Mouse (Mus musculus) 416B (cell line): ENCODE data around the gene Nol11.
A peak's percentile ranks its signal among the peaks of the same experiment; 100 is the strongest.

ENCODE experiments used
- DNase-seq: peaks from one replicate; pipeline ENCODE4 v3.0.0; 2011; ENCODE audit warnings: low read depth

Gene Nol11

GRCm38 (mm10) chr11:107188565-107189552 is at the start of gene Nol11:
Gene Nol11 (minus strand): TSS chr11:107189381.
- DNase-seq, result peak; percentile 99

- no peak for DNase-seq
Measured at GRCm38 (mm10) chr11:107238506-107238905, 49.3 kb upstream of the Nol11 start.

- no peak for DNase-seq
Measured at GRCm38 (mm10) chr11:107237532-107237931, 48.4 kb upstream of the Nol11 start.

GRCm38 (mm10) chr11:107233252-107233890 is 44.2 kb upstream of the Nol11 start:
- no peak for DNase-seq

- DNase-seq, result no peak
Measured at GRCm38 (mm10) chr11:107230128-107230527, 40.9 kb upstream of the Nol11 start.

- DNase-seq, result no peak
Measured at GRCm38 (mm10) chr11:107226431-107226830, 37.2 kb upstream of the Nol11 start.

- peak; percentile 28 for DNase-seq
Measured at GRCm38 (mm10) chr11:107226013-107226412, 36.8 kb upstream of the Nol11 start.

- DNase-seq, result no peak
Measured at GRCm38 (mm10) chr11:107225301-107225700, 36.1 kb upstream of the Nol11 start.

- no peak for DNase-seq
Measured at GRCm38 (mm10) chr11:107223667-107224214, 34.6 kb upstream of the Nol11 start.

- DNase-seq, result no peak
Measured at GRCm38 (mm10) chr11:107223169-107223561, 34.0 kb upstream of the Nol11 start.

GRCm38 (mm10) chr11:107222531-107223168 is 33.5 kb upstream of the Nol11 start:
- no peak for DNase-seq

GRCm38 (mm10) chr11:107215111-107215510 is 25.9 kb upstream of the Nol11 start:
- DNase-seq, result no peak

GRCm38 (mm10) chr11:107213745-107214144 is 24.6 kb upstream of the Nol11 start:
- peak; percentile 82 for DNase-seq

GRCm38 (mm10) chr11:107209818-107210217 is 20.6 kb upstream of the Nol11 start:
- DNase-seq, result no peak

GRCm38 (mm10) chr11:107201773-107202172 is 12.6 kb upstream of the Nol11 start:
- no peak for DNase-seq

- DNase-seq, result peak; percentile 35
Measured at GRCm38 (mm10) chr11:107199281-107199680, 10.1 kb upstream of the Nol11 start.

GRCm38 (mm10) chr11:107195334-107195733 is 6.2 kb upstream of the Nol11 start:
- no peak for DNase-seq

GRCm38 (mm10) chr11:107190376-107190775 is 1.2 kb upstream of the Nol11 start:
- DNase-seq, result no peak

GRCm38 (mm10) chr11:107183777-107184176 is 5.4 kb downstream of the Nol11 start:
- DNase-seq, result no peak

- DNase-seq, result peak; percentile 31
Measured at GRCm38 (mm10) chr11:107161215-107161614, 28.0 kb downstream of the Nol11 start.

- DNase-seq, result peak; percentile 66
Measured at GRCm38 (mm10) chr11:107159034-107159433, 30.1 kb downstream of the Nol11 start.

- no peak for DNase-seq
Measured at GRCm38 (mm10) chr11:107156977-107157642, 32.1 kb downstream of the Nol11 start.
